ENCODE assay signal across 18 mouse cellular contexts in the genomic region with DNA sequence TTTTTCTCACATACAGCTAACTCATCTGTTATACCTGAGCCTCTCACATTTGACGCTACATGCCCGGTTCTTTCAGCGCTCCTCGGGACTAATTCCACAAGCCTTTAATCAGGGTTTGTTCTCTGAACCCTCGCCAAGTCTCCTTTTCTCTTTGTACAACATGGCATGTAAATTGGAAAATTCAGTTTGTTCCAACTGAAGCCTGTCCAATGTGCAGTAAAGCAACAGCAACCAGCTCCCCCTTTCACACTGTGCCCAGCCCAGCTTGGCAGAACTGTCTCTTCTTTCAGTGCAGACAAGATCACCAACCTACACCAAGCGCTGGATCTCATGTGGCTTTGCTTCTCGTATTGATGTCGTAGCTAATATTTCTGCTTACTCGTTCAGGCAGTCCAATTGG. TPM values are rescaled to one million over a fixed set of nuclear protein-coding genes. Genes with fewer than 3 reads are reported as not detected.
DNase-seq lines count a peak whose midpoint lies in the region; ATAC-seq lines count a peak whose summit lies in the region.
"Had no signal": no experiment of that assay in that cellular context is flagged by ENCODE, and none has a peak within 500 bp of the region (broad histone marks: within the 10 kb centered on the region; RNA-seq: fewer than 3 reads in every experiment).

No protein-coding gene starts in this region.

- no peaks in the 10 kb centered on the region for H3K9me3 ChIP-seq in hindbrain, embryonic 14.5 days (ENCODE audit: control insufficient read depth, low read length)
- H3K9me3 ChIP-seq in hindbrain, embryonic 10.5 days = no peaks in the 10 kb centered on the region
- no peaks in the 10 kb centered on the region for H3K9me3 ChIP-seq in midbrain, embryonic 14.5 days (ENCODE audit: control insufficient read depth, low read length)
- H3K9me3 ChIP-seq in midbrain, embryonic 11.5 days (ENCODE audit: control insufficient read depth, low read length) = no peaks in the 10 kb centered on the region
- H3K9me3 ChIP-seq in embryonic facial prominence, embryonic 14.5 days (ENCODE audit: control insufficient read depth, low read length) = no peaks in the 10 kb centered on the region
- H3K9me3 ChIP-seq: embryonic facial prominence, embryonic 15.5 days; heart, embryonic 13.5 days; neural tube, embryonic 13.5 days had no signal

- 76% methylated on average over 9 of the region's 9 CpGs for WGBS in hindbrain, embryonic 14.5 days
- WGBS in hindbrain, embryonic 10.5 days = 92% methylated on average over 9 of the region's 9 CpGs
- 89% methylated on average over 9 of the region's 9 CpGs for WGBS in midbrain, embryonic 14.5 days
- 97% methylated on average over 9 of the region's 9 CpGs for WGBS in midbrain, embryonic 11.5 days
- WGBS in embryonic facial prominence, embryonic 14.5 days = 65% methylated on average over 9 of the region's 9 CpGs

- no peaks in the 10 kb centered on the region for H3K36me3 ChIP-seq in hindbrain, embryonic 14.5 days (replicated peaks; ENCODE audit: control insufficient read depth, insufficient read depth)
- no peaks in the 10 kb centered on the region for H3K36me3 ChIP-seq in hindbrain, embryonic 10.5 days
- no peaks in the 10 kb centered on the region for H3K36me3 ChIP-seq in midbrain, embryonic 14.5 days (ENCODE audit: control insufficient read depth, insufficient read depth, low read length)
- no peaks in the 10 kb centered on the region for H3K36me3 ChIP-seq in midbrain, embryonic 11.5 days (ENCODE audit: control insufficient read depth, insufficient read depth, low read length)
- H3K36me3 ChIP-seq in embryonic facial prominence, embryonic 14.5 days (ENCODE audit: control insufficient read depth, insufficient read depth, low read length) = 0 out of 2 replicates have a peak, but pooled peaks cover 5% of the 10 kb centered on the region
- H3K36me3 ChIP-seq: embryonic facial prominence, embryonic 15.5 days; neural tube, embryonic 13.5 days had no signal

- no peak overlapping the region for H3K4me2 ChIP-seq in hindbrain, embryonic 14.5 days (replicated peaks)
- no peak overlapping the region for H3K4me2 ChIP-seq in midbrain, embryonic 14.5 days (ENCODE audit: low read length)
- no peak overlapping the region for H3K4me2 ChIP-seq in midbrain, embryonic 11.5 days
- no peak overlapping the region for H3K4me2 ChIP-seq in embryonic facial prominence, embryonic 14.5 days (ENCODE audit: low read depth, low read length)
- H3K4me2 ChIP-seq: embryonic facial prominence, embryonic 15.5 days; heart, embryonic 13.5 days; neural tube, embryonic 13.5 days had no signal

- DNase-seq in hindbrain, embryonic 14.5 days (ENCODE audit: low spot score) = peak; percentile 41
- DNase-seq in hindbrain, embryonic 10.5 days (ENCODE audit: low spot score) = no peak
- DNase-seq in midbrain, embryonic 14.5 days = peak; percentile 46
- DNase-seq in midbrain, embryonic 11.5 days (ENCODE audit: low spot score, missing footprints) = no peak
- DNase-seq in embryonic facial prominence, embryonic 14.5 days (ENCODE audit: low spot score) = peak; percentile 72
- DNase-seq in layer of hippocampus, adult 9-11 months = peak; percentile 27
- no peak for DNase-seq in right cerebral cortex, postnatal 36 days (ENCODE audit: low spot score in 2 of 2)
- DNase-seq: adrenal gland, postnatal 10 days; gastrocnemius, postnatal 36 days; heart, postnatal 4 days; liver, postnatal 0 days; thymus, adult 2 months had no signal

- no peaks in the 10 kb centered on the region for H3K4me1 ChIP-seq in hindbrain, embryonic 14.5 days (replicated peaks; ENCODE audit: control insufficient read depth, insufficient read depth, low read length)
- no peaks in the 10 kb centered on the region; the same call in 1 of the 2 replicates for H3K4me1 ChIP-seq in hindbrain, embryonic 10.5 days (replicated peaks)
- no peaks in the 10 kb centered on the region for H3K4me1 ChIP-seq in midbrain, embryonic 14.5 days (ENCODE audit: control insufficient read depth, insufficient read depth, low read length)
- H3K4me1 ChIP-seq in midbrain, embryonic 11.5 days (ENCODE audit: control insufficient read depth, insufficient read depth, low read length) = no peaks in the 10 kb centered on the region
- no peaks in the 10 kb centered on the region for H3K4me1 ChIP-seq in embryonic facial prominence, embryonic 14.5 days (ENCODE audit: control insufficient read depth, insufficient read depth, low read length)
- H3K4me1 ChIP-seq: embryonic facial prominence, embryonic 15.5 days; neural tube, embryonic 13.5 days had no signal

- H3K9ac ChIP-seq in hindbrain, embryonic 14.5 days = no peak overlapping the region
- no peak overlapping the region for H3K9ac ChIP-seq in midbrain, embryonic 14.5 days (replicated peaks; ENCODE audit: low read length)
- no peak overlapping the region for H3K9ac ChIP-seq in midbrain, embryonic 11.5 days (ENCODE audit: low read length)
- H3K9ac ChIP-seq in embryonic facial prominence, embryonic 14.5 days (ENCODE audit: low read depth, low read length) = no peak overlapping the region
- H3K9ac ChIP-seq: embryonic facial prominence, embryonic 15.5 days; heart, embryonic 13.5 days; liver, postnatal 0 days; neural tube, embryonic 13.5 days had no signal

- H3K27ac ChIP-seq in hindbrain, embryonic 14.5 days = no peak overlapping the region
- H3K27ac ChIP-seq in hindbrain, embryonic 10.5 days = no peak overlapping the region
- H3K27ac ChIP-seq in midbrain, embryonic 14.5 days (replicated peaks; ENCODE audit: low read depth, low read length) = no peak overlapping the region
- no peak overlapping the region for H3K27ac ChIP-seq in midbrain, embryonic 11.5 days (ENCODE audit: low read depth, low read length)
- H3K27ac ChIP-seq in embryonic facial prominence, embryonic 14.5 days (replicated peaks; ENCODE audit: low read depth, low read length) = no peak overlapping the region
- H3K27ac ChIP-seq: embryonic facial prominence, embryonic 15.5 days; heart, embryonic 13.5 days; macrophage; neural tube, embryonic 13.5 days had no signal

- H3K4me3 ChIP-seq in hindbrain, embryonic 14.5 days (replicated peaks; ENCODE audit: low read length) = no peak overlapping the region
- H3K4me3 ChIP-seq in hindbrain, embryonic 10.5 days = no peak overlapping the region
- no peak overlapping the region for H3K4me3 ChIP-seq in midbrain, embryonic 14.5 days (replicated peaks; ENCODE audit: low read depth, low read length)
- H3K4me3 ChIP-seq in midbrain, embryonic 11.5 days (ENCODE audit: low read depth, low read length) = no peak overlapping the region
- no peak overlapping the region for H3K4me3 ChIP-seq in embryonic facial prominence, embryonic 14.5 days (ENCODE audit: low read depth, low read length)
- H3K4me3 ChIP-seq: embryonic facial prominence, embryonic 15.5 days; heart, embryonic 13.5 days; neural tube, embryonic 13.5 days had no signal

- H3K27me3 ChIP-seq in hindbrain, embryonic 14.5 days (ENCODE audit: control insufficient read depth, insufficient read depth, low read length) = no peaks in the 10 kb centered on the region
- H3K27me3 ChIP-seq in hindbrain, embryonic 10.5 days (ENCODE audit: insufficient read depth, poor library complexity, severe bottlenecking) = no peaks in the 10 kb centered on the region
- no peaks in the 10 kb centered on the region for H3K27me3 ChIP-seq in midbrain, embryonic 14.5 days (ENCODE audit: control insufficient read depth, insufficient read depth, low read length)
- H3K27me3 ChIP-seq in midbrain, embryonic 11.5 days (ENCODE audit: control insufficient read depth, insufficient read depth, low read length) = no peaks in the 10 kb centered on the region
- no peaks in the 10 kb centered on the region for H3K27me3 ChIP-seq in embryonic facial prominence, embryonic 14.5 days (replicated peaks; ENCODE audit: control insufficient read depth, insufficient read depth, low read length)
- H3K27me3 ChIP-seq: embryonic facial prominence, embryonic 15.5 days; heart, embryonic 13.5 days; neural tube, embryonic 13.5 days had no signal

- no peak for ATAC-seq in hindbrain, embryonic 14.5 days (ENCODE audit: low FRiP score)
- ATAC-seq in midbrain, embryonic 14.5 days (ENCODE audit: low FRiP score, low TSS enrichment) = no peak
- no peak for ATAC-seq in midbrain, embryonic 11.5 days (ENCODE audit: low FRiP score)
- ATAC-seq in embryonic facial prominence, embryonic 14.5 days (ENCODE audit: low read depth) = peak; percentile 67; the same call in 1 of the 2 replicates
- ATAC-seq: CD4-positive, CD25-positive, alpha-beta regulatory T cell, adult 4 months; intestine, embryonic 16.5 days; liver, postnatal 0 days had no signal

RNA-seq across cellular contexts. Expression of gene Rsbn1l, which starts 7.1 kb away (rescaled TPM):
- 4.3 and 5.6 TPM in 2 replicates for polyA plus RNA-seq in hindbrain, embryonic 14.5 days (2014; fragmentation: Nextera tagmentation; extraction: Ambion mirVana)
- 4.8 and 5.5 TPM in 2 replicates for polyA plus RNA-seq in hindbrain, embryonic 10.5 days (2016; fragmentation: Nextera tagmentation; extraction: Ambion mirVana)
- 5.7 and 6.6 TPM in 2 replicates for polyA plus RNA-seq in midbrain, embryonic 14.5 days (2014; fragmentation: Nextera tagmentation; extraction: Ambion mirVana)
- 6.3 and 7.1 TPM in 2 replicates for polyA plus RNA-seq in midbrain, embryonic 11.5 days (2014; fragmentation: Nextera tagmentation; extraction: Ambion mirVana)
- polyA plus RNA-seq in embryonic facial prominence, embryonic 14.5 days (2014; fragmentation: Nextera tagmentation; extraction: Ambion mirVana) = 5.2 and 5.5 TPM in 2 replicates

Comparison
In these comparisons a context has a peak if more than half of its experiments do, and no peak if none do; other contexts are left out.
1. DNase-seq: peak in hindbrain, embryonic 14.5 days (single experiment), midbrain, embryonic 14.5 days (single experiment), embryonic facial prominence, embryonic 14.5 days (single experiment) and layer of hippocampus, adult 9-11 months (single experiment); none in hindbrain, embryonic 10.5 days (single experiment), midbrain, embryonic 11.5 days (single experiment) and right cerebral cortex, postnatal 36 days (0 of 2).